Mouse (Mus musculus): Measurements from ENCODE around the gene Cc2d1b.

The Cc2d1b gene

DNA sequence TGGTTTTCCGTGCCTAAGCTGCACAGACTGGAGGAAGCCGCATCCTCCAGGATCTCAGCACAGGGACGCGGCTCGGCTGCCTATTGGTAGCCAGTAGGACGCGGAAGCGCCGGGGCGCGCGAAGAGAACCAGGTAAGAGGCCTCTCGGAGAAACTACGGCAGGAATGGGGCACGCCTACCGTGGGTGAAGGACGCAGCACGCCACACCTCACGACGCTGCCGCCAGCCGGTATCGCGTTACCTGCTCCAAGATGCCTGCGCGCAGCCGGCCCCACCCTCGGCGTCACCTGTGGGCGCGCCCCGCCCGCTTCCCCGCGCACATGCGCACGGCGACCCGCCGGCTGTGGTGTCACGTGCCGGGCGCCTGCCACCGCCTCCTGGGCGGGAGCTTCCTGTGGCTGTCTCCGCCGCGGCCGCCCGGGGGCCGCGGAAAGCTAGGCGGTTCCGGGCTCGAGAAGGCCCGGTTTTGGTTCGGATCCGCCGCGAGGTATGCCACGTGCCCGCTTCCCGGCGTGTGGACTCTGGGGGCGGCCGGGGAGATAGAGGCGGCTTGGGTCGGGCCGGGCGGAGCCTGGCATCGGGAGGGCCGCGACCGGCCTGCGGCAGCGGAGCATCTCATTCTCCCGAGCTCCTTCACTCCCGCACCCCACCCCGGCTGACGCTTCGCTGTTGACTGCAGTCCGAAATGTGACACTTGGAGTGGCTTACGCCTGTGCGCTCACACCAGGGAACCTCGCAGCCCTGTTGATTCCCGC lies at the start of gene Cc2d1b:
Gene Cc2d1b (plus strand): TSS at position 354 of the 755 bp plus-strand sequence.
- peak; percentile 91 to 96 for DNase-seq

DNA sequence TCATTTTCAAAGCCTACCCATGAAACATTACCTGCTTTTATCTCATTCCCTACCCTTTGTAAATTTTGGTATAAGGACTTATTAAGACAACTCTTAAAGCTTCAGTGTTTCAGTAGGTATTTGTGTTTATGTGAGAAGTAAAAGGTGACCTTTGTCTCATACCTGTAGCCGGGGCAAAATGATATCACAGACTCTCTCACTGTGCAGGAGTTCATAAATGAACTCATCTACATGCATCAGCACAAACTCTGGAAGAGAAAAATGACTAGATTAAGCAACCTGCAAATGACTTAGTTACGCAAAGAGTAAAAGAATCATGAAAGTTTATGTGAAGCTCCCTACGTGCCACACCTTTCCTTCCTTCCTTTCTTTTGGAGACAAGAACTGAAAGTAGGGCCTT lies 47.1 kb upstream of the Cc2d1b start:
- DNase-seq = no peak

DNA sequence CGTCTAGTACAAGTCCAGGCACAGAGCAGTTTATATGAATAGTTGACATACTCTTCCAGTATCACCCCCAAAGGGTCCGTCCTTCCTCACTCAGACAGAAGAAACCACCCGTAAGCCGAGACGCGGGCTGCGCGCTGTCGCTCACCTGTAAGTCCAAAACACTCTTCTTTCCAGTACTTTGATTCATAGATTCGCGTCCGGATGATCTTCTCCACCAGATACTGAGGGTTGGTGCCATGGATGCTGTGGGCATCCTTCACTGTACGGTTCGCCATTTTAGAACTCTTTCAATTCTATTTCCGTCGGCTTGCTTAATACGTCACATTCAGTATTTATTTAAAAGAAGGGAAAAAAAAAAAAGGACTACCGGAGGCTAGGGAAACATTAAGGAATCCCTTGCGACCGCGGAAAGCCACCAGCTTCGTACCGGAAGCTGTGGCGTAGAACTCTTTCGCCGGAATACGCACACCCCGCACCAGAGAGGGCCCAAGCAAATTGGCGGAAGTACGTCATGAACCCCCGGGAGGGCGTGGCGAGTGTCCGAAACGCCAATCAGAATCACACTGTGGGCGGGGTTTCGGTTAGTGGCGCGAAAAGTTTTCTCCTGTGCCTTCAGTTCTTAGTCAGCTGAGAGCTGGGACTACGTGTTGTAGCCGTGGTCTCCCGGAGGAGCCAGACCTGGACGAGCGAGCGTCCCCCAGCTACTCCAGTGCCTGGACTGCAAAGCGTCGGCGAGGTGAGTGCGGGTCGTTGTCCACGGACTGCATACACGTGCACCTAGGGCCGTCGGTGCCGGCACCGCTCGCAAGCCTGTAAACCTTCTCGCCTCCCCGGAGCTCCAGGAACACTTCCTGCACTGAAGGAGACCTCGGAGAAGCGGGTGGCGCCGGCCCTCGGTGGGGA lies 40.6 kb upstream of the Cc2d1b start, which contains the start of the genes Prpf38a and Orc1:
Gene Prpf38a (minus strand): TSS at position 497 of the 903 bp plus-strand sequence.
Gene Orc1 (plus strand): TSS at position 584 of the 903 bp plus-strand sequence.
- DNase-seq = peak; percentile 99

DNA sequence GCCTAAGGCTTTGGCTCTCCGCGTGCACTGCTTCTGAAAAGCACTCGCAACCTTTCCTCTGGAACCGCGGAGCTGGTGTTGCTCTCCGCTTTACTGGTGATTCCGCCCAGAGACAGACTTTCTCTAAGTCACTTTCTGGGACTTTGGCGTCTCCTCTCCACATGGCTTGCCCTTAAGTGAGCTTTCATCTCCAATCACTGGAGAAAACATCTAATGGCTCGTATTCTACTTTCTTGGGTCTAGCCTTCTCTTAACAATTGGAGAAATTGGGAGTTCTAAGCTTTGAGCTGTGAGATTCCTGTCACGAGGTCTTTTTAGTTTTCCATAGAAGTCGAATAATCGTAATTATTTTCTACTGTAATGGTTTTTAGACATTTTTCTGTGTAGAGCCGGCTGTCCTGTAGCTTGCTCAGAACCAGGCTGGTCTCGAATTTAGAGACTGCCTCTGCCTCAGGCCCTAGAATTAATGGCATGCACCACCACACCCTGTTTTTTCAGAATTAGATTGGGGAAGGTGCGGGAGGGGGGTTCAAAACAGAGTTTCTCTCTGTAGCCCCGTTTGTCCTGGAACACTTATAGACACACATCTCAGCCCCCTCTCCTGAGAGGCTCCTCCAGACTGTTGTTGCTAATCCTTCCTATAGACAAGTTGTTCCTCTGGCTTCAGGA lies 39.9 kb upstream of the Cc2d1b start:
- DNase-seq = no peak

DNA sequence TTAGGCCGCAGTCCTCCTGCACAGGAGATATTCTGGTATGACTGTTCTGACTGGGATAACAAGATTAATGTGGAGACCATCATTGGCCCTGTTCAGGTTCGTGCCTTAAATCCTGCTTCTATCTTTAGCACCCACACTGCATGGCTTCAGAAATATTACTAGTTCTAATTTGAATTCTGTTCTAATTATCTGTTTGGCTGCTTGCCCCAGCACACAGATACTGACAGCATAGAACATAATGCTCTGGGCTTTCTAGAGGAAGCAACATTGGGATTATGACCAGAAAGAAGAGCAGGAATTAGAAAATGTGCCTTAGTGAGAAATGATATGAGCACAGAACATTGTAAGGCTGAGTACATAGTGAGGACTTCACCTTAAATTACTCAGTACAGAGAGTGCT lies 26.4 kb upstream of the Cc2d1b start:
- DNase-seq = no peak

DNA sequence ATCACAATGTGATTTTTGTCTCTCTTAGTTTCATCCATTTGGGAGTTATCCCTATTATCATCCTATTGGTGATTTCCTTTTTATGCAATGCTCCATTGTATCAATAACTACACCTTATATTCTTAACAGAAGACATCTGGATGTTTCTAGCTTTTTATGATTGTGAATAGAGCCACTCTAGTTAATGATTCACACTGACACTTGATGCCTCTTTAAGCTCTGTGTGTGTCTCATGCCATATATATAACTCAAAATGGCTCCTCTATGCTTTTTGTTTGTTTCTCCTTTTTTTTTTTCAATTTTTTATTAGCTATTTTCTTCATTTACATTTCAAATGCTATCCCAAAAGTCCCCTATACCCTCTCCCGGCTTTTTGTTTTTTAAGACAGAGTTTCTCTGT lies 24.0 kb upstream of the Cc2d1b start:
- DNase-seq = no peak

DNA sequence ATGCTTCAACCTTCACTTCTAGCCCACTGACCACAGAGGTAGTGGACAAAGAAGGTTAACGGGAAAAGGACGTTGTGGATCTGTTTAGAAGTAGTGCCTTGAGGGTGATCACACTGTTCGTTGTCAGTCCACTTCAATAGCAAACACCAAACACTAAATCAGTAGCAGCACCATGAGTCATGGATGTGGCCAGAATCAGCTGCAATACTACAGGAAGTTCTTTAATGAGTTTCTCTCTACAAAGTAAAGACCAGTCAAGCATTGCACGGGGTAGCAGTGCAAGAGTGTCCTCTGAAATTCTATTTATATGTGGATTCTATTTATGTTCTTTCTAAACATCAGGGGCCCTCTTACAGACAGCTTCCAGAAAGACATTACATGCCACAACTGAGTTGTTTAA lies 21.4 kb upstream of the Cc2d1b start:
- DNase-seq = no peak

DNA sequence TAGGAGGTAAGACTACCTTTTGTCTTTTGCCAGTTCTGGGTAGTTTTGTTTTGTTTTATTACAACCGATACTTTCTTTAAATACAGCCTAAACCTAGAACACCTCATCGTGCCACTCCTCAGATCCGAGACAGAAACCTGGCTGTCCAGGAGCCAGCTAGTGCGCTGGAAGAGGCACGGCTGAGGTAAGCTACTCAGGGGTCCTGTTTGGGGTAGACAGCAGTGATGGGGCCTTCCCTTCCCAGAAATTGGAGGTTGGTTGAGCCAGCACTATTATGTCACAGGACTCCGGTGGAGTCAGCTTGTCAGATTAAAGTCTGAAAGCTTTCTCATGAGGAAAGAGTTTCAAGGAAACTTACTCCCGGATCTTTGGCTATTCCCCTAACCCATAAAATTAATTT lies 17.9 kb upstream of the Cc2d1b start:
- DNase-seq = no peak

DNA sequence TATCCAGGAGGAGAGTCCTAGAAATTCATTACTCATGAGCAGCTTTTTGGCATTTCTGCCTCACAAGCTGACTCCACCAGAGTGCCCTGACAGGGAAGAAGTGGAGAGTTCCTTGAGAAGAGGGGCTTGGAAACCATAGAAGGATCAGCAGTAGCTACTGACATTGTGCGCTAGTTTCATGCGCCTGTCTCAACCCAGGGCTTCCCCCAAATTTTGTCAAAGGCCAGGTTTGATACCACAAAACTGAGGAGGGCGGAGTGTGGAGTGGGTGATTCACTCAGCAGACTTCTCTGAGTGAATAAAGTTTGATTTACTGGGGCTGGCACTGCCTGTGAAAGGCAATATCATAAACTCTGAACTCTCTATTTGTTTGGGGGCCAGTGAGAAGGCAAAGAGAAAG lies 11.1 kb upstream of the Cc2d1b start:
- no peak for DNase-seq

DNA sequence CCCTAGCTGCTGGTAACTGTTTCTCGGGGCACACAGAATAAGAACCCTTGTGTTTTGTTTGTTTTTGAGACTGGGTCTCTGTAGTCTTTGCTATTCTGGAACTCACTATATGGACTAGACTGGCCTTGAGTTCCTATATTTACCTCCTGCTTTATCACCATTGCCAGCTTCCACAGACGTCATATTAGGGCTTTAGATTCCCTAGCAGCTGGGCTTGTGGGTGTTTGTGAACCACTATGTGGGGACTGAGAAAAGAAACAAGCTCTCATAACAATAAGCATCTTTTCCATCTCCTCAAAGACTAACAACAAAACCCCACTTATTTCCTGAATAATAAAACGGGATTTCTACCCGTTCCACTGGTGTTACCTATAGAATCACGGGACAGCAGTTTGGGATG lies 8.8 kb upstream of the Cc2d1b start:
- DNase-seq = no peak

DNA sequence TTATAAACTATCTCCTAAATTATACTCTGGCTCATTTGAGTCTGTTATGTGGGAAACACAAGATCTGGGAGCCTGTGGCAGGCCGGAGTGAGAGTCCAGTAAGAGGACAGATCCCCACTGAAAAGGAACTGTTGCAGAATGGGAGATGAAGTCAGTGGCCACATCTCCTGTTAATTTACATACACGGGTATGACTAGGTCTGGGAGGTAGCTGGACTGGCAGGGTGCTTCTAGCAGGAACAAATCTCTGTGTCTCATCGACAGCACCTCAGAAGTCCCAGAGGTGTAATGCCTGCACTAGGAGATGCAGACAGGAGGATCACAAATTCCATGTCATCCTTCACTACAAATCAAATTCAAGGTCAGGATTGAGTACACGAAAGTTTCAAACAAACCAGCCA lies 1.2 kb upstream of the Cc2d1b start:
- DNase-seq = no peak

DNA sequence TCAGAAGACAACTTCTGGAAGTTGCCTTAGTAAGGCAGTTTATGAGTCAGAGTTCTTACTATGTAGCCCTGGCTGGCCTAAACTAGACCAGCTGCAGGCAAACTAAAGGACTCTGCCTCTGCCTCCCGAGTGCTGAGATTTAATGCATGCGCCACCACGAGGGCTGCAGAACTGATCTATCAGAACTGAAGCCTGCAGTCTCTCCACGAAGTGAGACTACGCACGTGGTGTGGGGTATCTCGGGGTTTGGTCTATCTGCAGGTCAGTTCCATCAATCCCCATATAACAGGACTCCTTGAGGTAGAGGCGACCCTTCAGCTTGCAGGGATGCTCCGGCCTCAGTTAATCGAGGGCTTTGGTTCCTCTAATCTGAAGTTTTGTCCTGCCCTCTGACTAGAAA lies 575 bp upstream of the Cc2d1b start:
- DNase-seq = peak; percentile 40 to 65

DNA sequence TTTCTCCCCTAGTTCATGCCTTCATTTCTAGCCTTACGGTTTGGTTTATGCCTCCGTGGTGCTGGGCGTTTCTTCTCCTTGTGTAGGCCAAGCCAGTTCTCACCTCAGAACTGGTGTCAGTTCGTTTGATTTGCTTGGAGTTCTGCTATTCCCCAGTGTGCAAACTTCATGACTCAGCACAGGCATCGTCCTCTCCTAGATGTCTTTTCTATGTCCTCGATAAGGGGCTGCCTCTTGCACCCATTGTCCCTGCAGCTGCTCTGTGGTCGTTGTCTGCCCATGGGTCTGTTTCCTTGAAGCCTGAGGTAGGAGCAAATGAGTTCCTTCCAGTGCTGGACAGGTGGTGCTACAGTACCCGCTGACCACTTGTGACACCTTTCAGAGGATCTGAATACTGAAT lies 796 bp downstream of the Cc2d1b start:
- no peak for DNase-seq

DNA sequence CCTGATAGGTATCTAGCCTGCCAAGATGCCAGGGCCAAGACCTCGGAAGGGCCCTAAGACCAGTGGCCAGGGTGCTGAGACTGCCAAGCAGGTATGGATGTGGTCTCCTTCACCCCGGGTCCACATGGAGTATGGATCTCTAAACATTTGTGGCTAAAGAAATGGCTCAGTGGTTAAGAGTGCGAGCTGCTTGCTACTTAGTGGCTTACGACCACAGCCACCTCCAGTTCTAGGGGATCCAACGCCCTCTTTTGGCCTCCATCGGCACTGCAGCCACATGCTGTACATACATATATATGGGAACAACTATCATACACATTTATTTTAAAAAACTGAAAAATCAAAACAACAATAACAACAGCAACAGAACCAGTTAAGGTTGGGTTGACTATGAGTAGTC lies 1.8 kb downstream of the Cc2d1b start:
- peak; percentile 21 to 27 for DNase-seq

DNA sequence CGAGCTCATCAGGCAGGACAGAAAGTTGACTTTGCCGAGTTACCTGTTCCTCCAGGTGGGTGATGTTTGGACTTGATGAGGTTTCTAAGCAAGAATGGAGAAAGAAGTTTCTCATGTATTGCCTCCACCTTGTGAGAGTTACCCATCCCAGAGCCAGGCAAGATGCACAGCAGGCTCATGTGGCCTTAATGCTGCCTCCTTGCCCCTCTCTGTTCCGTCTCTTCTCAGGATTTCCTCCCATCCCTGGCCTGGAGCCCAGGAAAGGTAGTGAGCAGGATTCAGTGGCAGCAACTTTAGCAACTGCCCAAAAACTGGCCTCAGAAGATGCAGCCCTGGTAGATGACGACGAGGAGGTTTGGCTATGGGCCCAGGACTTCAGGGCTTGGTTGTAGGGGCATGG lies 7.3 kb downstream of the Cc2d1b start:
- DNase-seq = no peak

DNA sequence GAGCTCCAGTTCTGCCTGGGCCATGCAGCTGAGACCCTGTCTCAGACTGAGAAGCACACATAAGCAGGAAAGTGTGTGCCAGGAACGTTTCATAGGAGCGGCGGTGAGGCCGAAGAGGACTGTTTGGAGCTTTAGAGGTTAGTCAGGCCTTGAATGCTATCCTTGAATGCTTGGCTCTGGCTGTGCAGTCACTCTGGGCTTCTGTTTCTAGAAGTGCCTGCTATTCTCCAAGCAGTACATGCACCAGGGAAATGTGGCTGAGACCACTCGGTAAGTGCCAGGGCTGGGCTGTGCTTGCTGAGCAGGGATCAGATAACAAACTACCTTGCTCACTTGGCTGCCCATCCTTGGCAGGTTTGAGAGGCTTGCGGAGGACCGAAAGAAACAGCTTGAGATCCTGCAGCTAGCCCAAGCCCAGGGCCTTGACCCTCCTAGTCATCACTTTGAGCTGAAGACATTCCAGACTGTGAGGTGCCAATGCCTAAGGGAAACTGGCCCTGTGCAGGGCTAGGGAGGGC lies 9.7 kb downstream of the Cc2d1b start:
- peak; percentile 37 to 49 for DNase-seq

DNA sequence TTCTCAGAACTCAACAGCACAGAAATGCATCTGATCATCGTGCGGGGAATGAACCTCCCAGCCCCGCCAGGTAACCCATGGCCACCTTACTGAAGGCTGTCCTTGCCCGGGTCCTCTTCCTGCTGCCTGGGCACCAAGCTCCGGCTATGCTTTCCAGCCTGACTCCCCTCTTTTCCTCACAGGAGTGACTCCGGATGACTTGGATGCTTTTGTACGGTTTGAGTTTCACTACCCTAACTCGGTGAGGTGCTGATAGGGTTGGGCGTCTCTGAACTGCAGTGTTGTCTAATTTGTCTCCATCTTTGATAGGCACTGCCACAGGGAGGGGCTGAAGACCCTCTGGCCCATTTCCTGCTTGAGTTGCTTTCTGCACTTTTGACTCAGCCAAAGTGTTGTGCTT lies 10.4 kb downstream of the Cc2d1b start:
- DNase-seq = no peak

DNA sequence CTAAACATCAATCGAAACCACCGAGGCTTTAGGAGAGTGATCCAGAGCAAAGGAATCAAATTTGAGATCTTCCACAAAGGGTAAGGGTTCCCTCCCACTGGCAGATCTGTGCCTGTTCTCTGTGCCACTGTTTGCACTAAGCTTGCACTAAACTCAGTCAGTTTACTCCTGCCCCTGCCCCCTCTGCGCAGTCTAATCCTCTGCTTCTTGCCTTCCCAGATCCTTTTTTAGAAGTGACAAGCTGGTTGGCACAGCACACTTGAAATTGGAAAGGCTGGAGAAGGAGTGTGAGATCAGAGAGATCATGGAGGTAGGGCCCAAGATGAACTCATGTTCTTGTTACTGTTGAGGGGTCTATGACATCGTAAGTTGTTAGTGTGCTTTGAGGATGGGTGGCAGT lies 11.9 kb downstream of the Cc2d1b start:
- no peak for DNase-seq

DNA sequence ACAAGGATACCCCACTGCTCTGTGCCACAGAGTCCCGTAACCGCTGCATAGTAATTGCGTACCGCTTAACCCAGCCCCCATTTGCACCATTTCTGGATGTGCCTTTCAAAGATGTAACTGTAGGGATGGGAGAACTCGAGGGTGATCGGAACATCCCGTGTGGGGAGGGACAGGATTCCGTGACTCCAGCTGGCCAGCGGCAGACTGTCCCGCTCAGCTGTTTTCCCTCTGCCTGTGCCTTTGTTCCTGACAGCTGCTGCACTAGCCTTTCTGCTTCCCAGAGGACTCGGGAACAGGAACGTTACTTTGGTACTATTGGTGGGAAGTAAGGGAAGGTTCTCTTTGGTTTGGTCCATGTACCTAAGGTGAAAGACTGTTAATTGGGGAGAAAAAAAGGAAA lies 14.0 kb downstream of the Cc2d1b start:
- peak; percentile 20 to 32 for DNase-seq

DNA sequence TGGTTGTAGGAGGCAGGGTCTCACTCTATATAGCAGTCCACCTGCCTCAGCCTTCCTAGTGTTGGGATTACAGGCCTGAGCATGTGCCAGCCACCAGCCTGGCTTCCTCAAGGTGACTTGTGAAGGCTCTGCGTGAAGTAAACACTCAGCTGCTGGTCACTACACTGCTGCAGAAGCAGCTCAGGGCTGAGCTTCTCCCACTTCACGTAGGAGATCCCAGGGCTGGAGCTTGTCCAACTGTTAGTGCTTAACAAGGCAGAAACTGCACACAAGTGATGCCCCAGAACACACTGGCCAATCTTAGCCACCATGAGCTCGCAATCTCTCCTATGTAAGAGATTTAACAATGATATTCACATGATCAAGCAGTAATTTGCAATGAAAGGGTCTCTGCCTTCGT lies 15.0 kb downstream of the Cc2d1b start:
- DNase-seq = no peak

DNA sequence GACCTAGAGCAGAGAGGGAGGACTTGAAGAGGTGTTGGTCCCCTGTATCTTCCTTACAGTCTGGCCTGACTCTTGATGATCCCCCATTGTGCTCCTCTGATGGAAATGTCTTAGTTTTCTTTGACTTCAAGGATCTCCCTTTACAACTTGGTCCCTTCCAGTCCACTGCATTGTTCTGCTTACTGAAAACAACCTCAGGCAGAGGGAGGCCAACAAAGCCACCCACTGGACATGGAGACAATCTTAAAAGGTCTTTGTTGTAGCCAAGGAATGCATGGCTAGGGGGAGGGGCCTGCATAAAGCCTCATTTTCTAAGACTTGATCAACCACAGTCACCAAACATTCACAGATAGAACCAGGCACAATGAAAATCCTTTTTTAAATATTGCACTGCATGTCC lies 15.4 kb downstream of the Cc2d1b start:
- no peak for DNase-seq

DNA sequence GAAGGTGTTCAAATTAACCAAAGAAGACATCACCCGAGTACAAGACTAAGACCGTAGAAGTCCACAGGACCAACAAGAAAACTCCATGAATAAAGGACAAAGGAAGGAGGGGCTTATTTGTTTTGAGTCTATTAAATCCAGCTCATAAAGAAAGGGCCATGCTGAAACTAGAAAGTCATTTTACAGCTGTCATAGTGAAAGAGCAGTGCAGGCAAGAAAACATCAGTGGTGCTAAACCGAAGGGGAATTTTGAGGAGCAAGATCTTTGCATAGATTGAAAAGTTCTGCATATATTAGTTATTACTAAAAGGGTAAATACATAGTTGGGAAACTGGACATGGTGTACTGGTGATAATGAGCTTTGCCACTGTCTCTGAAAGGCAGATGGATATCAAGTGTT lies 18.0 kb downstream of the Cc2d1b start:
- DNase-seq = no peak

DNA sequence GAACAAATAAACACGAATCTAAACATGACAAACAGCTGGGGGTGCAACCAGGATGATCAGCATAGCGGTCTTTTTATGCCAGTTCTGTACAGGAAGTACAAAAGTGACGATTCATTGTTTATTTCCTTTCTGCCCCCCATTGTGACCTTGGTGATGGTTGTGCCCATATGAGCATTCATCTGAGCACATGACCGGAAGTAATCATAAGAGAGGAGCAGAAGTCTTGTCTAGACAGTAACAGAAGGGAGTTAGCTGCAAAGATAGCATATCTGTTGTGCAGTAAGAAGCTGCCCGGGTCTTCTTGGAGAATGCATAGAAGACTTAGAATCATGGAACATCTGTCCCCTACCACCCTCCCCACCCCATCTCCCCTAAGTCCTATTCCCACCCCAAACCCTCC lies 19.0 kb downstream of the Cc2d1b start:
- no peak for DNase-seq

Measured in kidney, postnatal 4 days (tissue).